Mouse (Mus musculus) kidney, embryonic 16.5 days (tissue): ENCODE data around the gene Icam2. TPM values are rescaled to one million over a fixed set of nuclear protein-coding genes. Genes with fewer than 3 reads are reported as not detected.

Source experiments
- ATAC-seq: fragments of 200-750 bp; cut with Nextera tagmentation; 2 replicates; pipeline ENCODE4 v1.8.0; 2017; ENCODE audit warnings: moderate TSS enrichment; ENCODE audit not compliant: low FRiP score, low TSS enrichment
- H3K27ac ChIP-seq: fragments of 300-500 bp; sonication (generic); 2 replicates; pipeline ENCODE4 v1.5.1; 2014; ENCODE audit warnings: low read length
- H3K27me3 ChIP-seq: fragments of 300-500 bp; sonication (generic); 2 replicates; pipeline ENCODE4 v1.6.1; 2014; ENCODE audit warnings: low read length, control low read depth, mixed read lengths; ENCODE audit not compliant: insufficient read depth
- H3K36me3 ChIP-seq: fragments of 300-500 bp; sonication (generic); 2 replicates; pipeline ENCODE4 v1.6.1; 2014; ENCODE audit warnings: low read length, control low read depth, mixed read lengths; ENCODE audit not compliant: insufficient read depth
- H3K4me1 ChIP-seq: fragments of 300-500 bp; sonication (generic); 2 replicates; pipeline ENCODE4 v1.6.1; 2014; ENCODE audit warnings: low read length, control low read depth, mixed read lengths; ENCODE audit not compliant: insufficient read depth
- H3K4me2 ChIP-seq: fragments of 300-500 bp; sonication (generic); replicated peaks from 2 replicates; pipeline ENCODE4 v1.6.1; 2014; ENCODE audit warnings: low read depth, low read length
- H3K4me3 ChIP-seq: fragments of 300-500 bp; sonication (generic); 2 replicates; pipeline ENCODE4 v1.5.1; 2014; ENCODE audit warnings: mild to moderate bottlenecking, low read length
- H3K9ac ChIP-seq: fragments of 300-500 bp; sonication (generic); replicated peaks from 2 replicates; pipeline ENCODE4 v1.6.1; 2014; ENCODE audit warnings: low read length
- H3K9me3 ChIP-seq: fragments of 300-500 bp; sonication (generic); 2 replicates; pipeline ENCODE4 v1.6.1; 2016; ENCODE audit warnings: low read length, control low read depth
- WGBS: fragments of 180-500 bp; shearing (Covaris S2); extraction: QIAGEN DNeasy Blood & Tissue Kit; methylation state at CpG from one replicate; pipeline ENCODE4 v1.1.7; 2014; 5-methylcytosine and 5-hydroxymethylcytosine counted together
- polyA plus RNA-seq: library from polyadenylated mRNA; unstranded; fragments of >200 nt; fragmentation: Nextera tagmentation; extraction: Ambion mirVana; gene quantifications from 2 replicates; pipeline ENCODE4 v1.2.1, GENCODE M21; 2015

Icam2 gene
- polyA plus RNA-seq, 1 experiment from 2014 or later: 95.9 TPM

GRCm38 (mm10) chr11:106381883-106382282 lies 6.0 kb downstream of the Icam2 start:
- Histone ChIP-seq H3K9me3 (no peaks in the 10 kb centered on the region), H3K27ac (peak overlapping the region; percentile 84), H3K9ac (peak overlapping the region; percentile 50; the same call in 1 of the 2 replicates), H3K36me3 (no peaks in the 10 kb centered on the region), H3K4me2 (peak overlapping the region; percentile 47; the same call in 1 of the 2 replicates), H3K4me1 (no peaks in the 10 kb centered on the region), H3K27me3 (no peaks in the 10 kb centered on the region), H3K4me3 (peak overlapping the region; percentile 28)
- ATAC-seq: no peak
- 70% methylated on average over 7 of the region's 7 CpGs for WGBS

DNA sequence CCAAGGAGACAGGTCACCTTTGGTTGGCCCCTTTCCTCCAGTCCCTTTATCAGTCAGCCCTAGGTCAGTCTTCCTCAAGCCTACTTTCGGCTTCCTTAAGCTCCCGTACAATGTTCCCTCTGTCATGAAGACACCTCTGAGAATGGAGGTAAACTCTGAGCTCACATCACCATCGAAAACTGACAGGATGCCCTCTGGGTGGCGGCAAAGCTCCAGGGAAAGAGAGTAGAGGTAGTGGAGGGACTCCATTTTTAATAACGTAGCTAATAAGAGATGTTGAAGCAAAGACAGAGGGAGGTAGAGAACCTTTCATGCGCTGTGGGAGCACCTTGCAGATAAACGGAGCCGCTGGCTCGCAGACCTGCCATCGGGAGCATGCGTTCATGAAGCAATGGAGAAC lies 6.9 kb downstream of the Icam2 start:
- 75% methylated on average over 11 of the region's 11 CpGs for WGBS
- no peaks in the 10 kb centered on the region for H3K36me3 ChIP-seq
- H3K4me2 ChIP-seq: peak overlapping the region; percentile 47
- H3K4me1 ChIP-seq: no peaks in the 10 kb centered on the region
- no peaks in the 10 kb centered on the region for H3K27me3 ChIP-seq
- H3K9ac ChIP-seq: peak overlapping the region; percentile 15; the same call in 1 of the 2 replicates
- no peak for ATAC-seq
- H3K27ac ChIP-seq: peak overlapping the region; percentile 84; the same call in 1 of the 2 replicates
- H3K4me3 ChIP-seq: peak overlapping the region; percentile 28
- H3K9me3 ChIP-seq: no peaks in the 10 kb centered on the region

- no peaks in the 10 kb centered on the region for H3K9me3 ChIP-seq
- no peak overlapping the region; the same call in 1 of the 2 replicates for H3K9ac ChIP-seq
- peaks cover 12% of the 10 kb centered on the region for H3K4me1 ChIP-seq
- no peak for ATAC-seq
- 71% methylated on average over 5 of the region's 5 CpGs for WGBS
- no peak overlapping the region for H3K4me3 ChIP-seq
- H3K4me2 ChIP-seq: no peak overlapping the region
- no peaks in the 10 kb centered on the region for H3K27me3 ChIP-seq
- peak overlapping the region; percentile 43; the same call in 1 of the 2 replicates for H3K27ac ChIP-seq
- no peaks in the 10 kb centered on the region for H3K36me3 ChIP-seq
Measured at GRCm38 (mm10) chr11:106374979-106375378, 12.9 kb downstream of the Icam2 start.

- Histone ChIP-seq H3K9me3 (no peaks in the 10 kb centered on the region), H3K27ac (peak overlapping the region; percentile 43), H3K4me3 (no peak overlapping the region), H3K36me3 (no peaks in the 10 kb centered on the region), H3K27me3 (no peaks in the 10 kb centered on the region), H3K9ac (no peak overlapping the region; the same call in 1 of the 2 replicates), H3K4me1 (peaks cover 12% of the 10 kb centered on the region), H3K4me2 (no peak overlapping the region)
- ATAC-seq: peak; percentile 62
- WGBS: 30% methylated on average over 9 of the region's 9 CpGs
Measured at GRCm38 (mm10) chr11:106374559-106374958, 13.3 kb downstream of the Icam2 start.

DNA sequence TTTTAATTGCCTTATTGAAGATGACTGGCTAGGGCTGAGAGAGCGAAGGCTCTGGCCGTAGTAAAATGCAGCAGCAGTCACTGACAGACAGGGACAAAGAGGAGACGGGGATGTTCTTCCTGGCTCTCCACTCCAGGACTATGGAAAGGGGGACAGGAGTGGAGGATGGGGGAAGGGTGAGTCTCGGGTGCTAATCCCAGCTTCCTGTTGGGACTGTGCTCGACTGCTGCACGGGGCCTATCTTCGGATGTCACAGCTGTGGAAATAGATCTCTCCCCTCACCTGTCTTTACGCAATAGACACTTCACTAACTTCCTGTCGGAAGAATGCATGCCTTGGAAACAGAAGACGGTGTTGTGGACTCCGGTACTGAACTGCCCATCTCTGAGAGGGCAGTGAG lies 13.9 kb downstream of the Icam2 start:
- Histone ChIP-seq H3K36me3 (no peaks in the 10 kb centered on the region), H3K27ac (peak overlapping the region; percentile 43; the same call in 1 of the 2 replicates), H3K27me3 (no peaks in the 10 kb centered on the region), H3K4me1 (peaks cover 12% of the 10 kb centered on the region), H3K9me3 (no peaks in the 10 kb centered on the region), H3K9ac (no peak overlapping the region), H3K4me3 (no peak overlapping the region), H3K4me2 (no peak overlapping the region)
- peak; percentile 58; the same call in 1 of the 2 replicates for ATAC-seq
- WGBS: 39% methylated on average over 11 of the region's 11 CpGs

DNA sequence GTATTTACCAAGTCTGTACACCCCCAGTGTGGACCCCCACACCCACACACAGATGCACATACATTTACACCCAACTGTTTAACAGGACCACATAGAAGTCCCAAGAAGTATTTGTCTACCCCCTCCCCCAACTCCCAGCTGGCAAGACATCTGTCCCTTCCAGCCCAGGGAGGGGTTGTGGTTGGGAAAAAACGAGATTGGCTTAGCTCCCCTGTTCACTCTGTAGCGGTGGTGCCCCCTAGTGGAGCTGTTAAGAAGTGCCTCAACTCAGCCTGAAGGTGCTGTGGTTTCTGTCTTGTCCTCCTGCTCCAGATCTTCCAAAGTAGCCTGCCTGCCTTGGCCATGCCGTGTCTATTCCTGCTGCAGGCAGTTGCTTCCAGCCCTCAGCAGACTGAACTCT lies 21.6 kb downstream of the Icam2 start:
- no peak overlapping the region for H3K27ac ChIP-seq
- H3K4me3 ChIP-seq: no peak overlapping the region
- H3K36me3 ChIP-seq: no peaks in the 10 kb centered on the region
- WGBS: 4% methylated on average over 3 of the region's 3 CpGs
- H3K27me3 ChIP-seq: no peaks in the 10 kb centered on the region
- peaks cover 20% of the 10 kb centered on the region for H3K4me1 ChIP-seq
- ATAC-seq: no peak
- H3K4me2 ChIP-seq: no peak overlapping the region
- no peaks in the 10 kb centered on the region for H3K9me3 ChIP-seq
- no peak overlapping the region for H3K9ac ChIP-seq

DNA sequence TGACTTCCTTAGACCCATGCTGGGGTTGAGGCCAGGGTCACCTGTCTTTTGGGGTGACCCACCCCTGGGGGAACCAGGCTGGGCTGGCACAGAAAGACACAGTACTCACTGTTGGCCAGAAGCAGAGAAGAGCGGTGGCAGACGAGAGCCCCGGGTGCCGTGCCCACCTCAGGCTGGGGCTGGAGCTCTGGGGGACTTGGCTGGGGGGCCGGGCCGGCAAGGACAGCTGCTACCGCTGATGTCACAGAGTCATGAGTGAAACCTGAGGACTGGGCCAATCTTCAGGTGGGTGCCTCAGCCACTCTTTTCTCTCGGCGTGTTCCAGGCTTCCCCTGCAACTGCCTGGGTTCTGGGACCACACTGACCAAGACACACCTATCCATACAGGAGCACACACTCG lies 22.5 kb downstream of the Icam2 start, which contains the start of gene Prr29:
TSS of gene Prr29 (plus strand) at position 107 of the 400 bp plus-strand sequence.
- peak; percentile 46; the same call in 1 of the 2 replicates for ATAC-seq
- Histone ChIP-seq H3K4me2 (peak within 1 kb of the TSS; percentile 36), H3K9me3 (no peaks in the 10 kb centered on the region), H3K9ac (peak within 1 kb of the TSS; percentile 41), H3K4me3 (no peak within 1 kb of the TSS), H3K4me1 (peaks cover 20% of the 10 kb centered on the region), H3K36me3 (no peaks in the 10 kb centered on the region), H3K27ac (peak within 1 kb of the TSS; percentile 64), H3K27me3 (no peaks in the 10 kb centered on the region)
- WGBS: 44% methylated on average over 10 of the region's 10 CpGs

GRCm38 (mm10) chr11:106364712-106365111 lies 23.2 kb downstream of the Icam2 start:
- Histone ChIP-seq H3K27me3 (no peaks in the 10 kb centered on the region), H3K4me2 (peak overlapping the region; percentile 36), H3K9me3 (no peaks in the 10 kb centered on the region), H3K27ac (peak overlapping the region; percentile 64), H3K9ac (peak overlapping the region; percentile 41), H3K4me3 (no peak overlapping the region), H3K4me1 (peaks cover 20% of the 10 kb centered on the region), H3K36me3 (no peaks in the 10 kb centered on the region)
- 12% methylated on average over 11 of the region's 11 CpGs for WGBS
- ATAC-seq: peak; percentile 81

- Histone ChIP-seq H3K27ac (no peak overlapping the region), H3K27me3 (no peaks in the 10 kb centered on the region), H3K4me1 (no peaks in the 10 kb centered on the region; the same call in 1 of the 2 replicates), H3K4me2 (no peak overlapping the region), H3K9ac (no peak overlapping the region), H3K9me3 (no peaks in the 10 kb centered on the region), H3K4me3 (no peak overlapping the region), H3K36me3 (no peaks in the 10 kb centered on the region)
- WGBS: 29% methylated on average over 5 of the region's 5 CpGs
- no peak for ATAC-seq
Measured at GRCm38 (mm10) chr11:106359350-106359749, 28.5 kb downstream of the Icam2 start.

- no peaks in the 10 kb centered on the region for H3K9me3 ChIP-seq
- H3K9ac ChIP-seq: no peak overlapping the region
- no peaks in the 10 kb centered on the region for H3K27me3 ChIP-seq
- no peak overlapping the region for H3K4me3 ChIP-seq
- peak overlapping the region; percentile 20; the same call in 1 of the 2 replicates for H3K27ac ChIP-seq
- no peaks in the 10 kb centered on the region for H3K4me1 ChIP-seq
- no peak overlapping the region for H3K4me2 ChIP-seq
- ATAC-seq: no peak
- WGBS: 60% methylated on average over 19 of the region's 19 CpGs
- no peaks in the 10 kb centered on the region for H3K36me3 ChIP-seq
Measured at GRCm38 (mm10) chr11:106355382-106356128, 32.3 kb downstream of the Icam2 start.
